Mouse (Mus musculus) urinary bladder, adult 2 months (tissue): ENCODE results near the gene Sfxn3. TPM values are rescaled to one million over a fixed set of nuclear protein-coding genes. Genes with fewer than 3 reads are reported as not detected.
"Not testable (repeated sequence)": the region's sequence is repeated elsewhere in the genome, so short reads cannot be mapped to it uniquely, and the experiment has no call there.

Experiments used
- DNase-seq: peaks from one replicate; pipeline ENCODE4 v3.0.0; 2022; ENCODE audit warnings: low spot score
- polyA plus RNA-seq: library from polyadenylated mRNA; depleted of rRNA; stranded (reverse); fragments of >200 nt; gene quantifications from 2 replicates; pipeline ENCODE4 v1.2.3, GENCODE M21; 2012

Sfxn3 gene
- polyA plus RNA-seq, 1 experiment, result 46.3 TPM

- no peak for DNase-seq
Measured at GRCm38 (mm10) chr19:45018351-45018831, 28.9 kb upstream of the Sfxn3 start.

GRCm38 (mm10) chr19:45020348-45020747 lies 27.0 kb upstream of the Sfxn3 start:
- DNase-seq, result no peak

GRCm38 (mm10) chr19:45021362-45021761 lies 25.9 kb upstream of the Sfxn3 start:
- no peak for DNase-seq

GRCm38 (mm10) chr19:45023993-45024392 lies 23.3 kb upstream of the Sfxn3 start:
- no peak for DNase-seq

GRCm38 (mm10) chr19:45024775-45025174 lies 22.5 kb upstream of the Sfxn3 start:
- no peak for DNase-seq

- DNase-seq, result no peak
Measured at GRCm38 (mm10) chr19:45025937-45026568, 21.2 kb upstream of the Sfxn3 start.

- no peak for DNase-seq
Measured at GRCm38 (mm10) chr19:45026958-45027670, 20.2 kb upstream of the Sfxn3 start.

GRCm38 (mm10) chr19:45027848-45028247 lies 19.5 kb upstream of the Sfxn3 start:
- no peak for DNase-seq

- DNase-seq, result no peak
Measured at GRCm38 (mm10) chr19:45028746-45029145, 18.6 kb upstream of the Sfxn3 start.

GRCm38 (mm10) chr19:45029571-45029970 lies 17.7 kb upstream of the Sfxn3 start:
- no peak for DNase-seq

GRCm38 (mm10) chr19:45030111-45030510 lies 17.2 kb upstream of the Sfxn3 start:
- DNase-seq, result no peak

GRCm38 (mm10) chr19:45030746-45031693 lies 16.3 kb upstream of the Sfxn3 start:
- no peak for DNase-seq

GRCm38 (mm10) chr19:45031780-45032179 lies 15.5 kb upstream of the Sfxn3 start:
- no peak for DNase-seq

GRCm38 (mm10) chr19:45032570-45033332 lies 14.6 kb upstream of the Sfxn3 start:
- DNase-seq, result no peak

- DNase-seq, result no peak
Measured at GRCm38 (mm10) chr19:45036867-45037266, 10.4 kb upstream of the Sfxn3 start.

- DNase-seq, result not testable (repeated sequence)
Measured at GRCm38 (mm10) chr19:45038198-45038597, 9.1 kb upstream of the Sfxn3 start.

GRCm38 (mm10) chr19:45040214-45040613 lies 7.1 kb upstream of the Sfxn3 start:
- no peak for DNase-seq

GRCm38 (mm10) chr19:45044389-45044927 lies 2.8 kb upstream of the Sfxn3 start:
- no peak for DNase-seq

GRCm38 (mm10) chr19:45045236-45045635 lies 2.1 kb upstream of the Sfxn3 start:
- no peak for DNase-seq

GRCm38 (mm10) chr19:45045651-45046050 lies 1.7 kb upstream of the Sfxn3 start, which contains the start of gene Pdzd7:
Gene Pdzd7 (minus strand): TSS chr19:45045717.
- DNase-seq, result no peak
